In the genomic region with DNA sequence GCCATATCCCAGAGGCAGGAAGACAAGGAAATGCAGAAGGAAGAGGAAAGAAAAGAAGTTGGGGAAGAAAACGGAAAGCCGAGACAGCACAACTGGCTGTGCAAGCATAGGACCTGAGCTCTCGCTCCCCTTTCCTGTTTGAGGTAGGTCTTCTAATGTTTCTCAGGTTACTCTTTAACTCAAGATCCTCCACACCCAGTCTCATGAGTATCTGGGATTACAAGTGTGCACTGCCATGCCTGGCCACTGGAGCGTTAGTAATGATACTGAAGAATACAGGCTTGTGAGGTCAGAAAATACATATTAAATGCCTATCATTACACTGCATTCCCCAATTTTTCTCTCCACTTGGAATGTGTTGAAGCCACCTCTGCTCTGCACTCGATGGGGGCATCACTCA, we compare ENCODE assay signal across 28 mouse cellular contexts. TPM values are rescaled to one million over a fixed set of nuclear protein-coding genes. Genes with fewer than 3 reads are reported as not detected.
"Had no signal": no experiment of that assay in that cellular context is flagged by ENCODE, and none has a peak within 500 bp of the region (broad histone marks: within the 10 kb centered on the region; RNA-seq: fewer than 3 reads in every experiment).

No protein-coding gene starts in this region.

- DNase-seq: kidney, adult 18-20 months; kidney, adult 9 months; kidney, postnatal 14 days; left cerebral cortex, postnatal 4 days; liver, postnatal 0 days; lung, embryonic 14.5 days; lung, postnatal 10 days; lung, postnatal 4 days; midbrain, embryonic 14.5 days; right cerebral cortex, adult 18-20 months; thymus, postnatal 25 days had no signal

- H3K27ac ChIP-seq: limb, embryonic 12.5 days; limb, embryonic 15.5 days; liver, embryonic 14.5 days; neural tube, embryonic 12.5 days; neural tube, embryonic 15.5 days had no signal

- H3K4me3 ChIP-seq: limb, embryonic 12.5 days; limb, embryonic 15.5 days; neural tube, embryonic 12.5 days; neural tube, embryonic 15.5 days had no signal

- H3K9me3 ChIP-seq: limb, embryonic 12.5 days; limb, embryonic 15.5 days; neural tube, embryonic 12.5 days; neural tube, embryonic 15.5 days had no signal

- H3K27me3 ChIP-seq: limb, embryonic 12.5 days; limb, embryonic 15.5 days; neural tube, embryonic 12.5 days; neural tube, embryonic 15.5 days had no signal

- H3K36me3 ChIP-seq: limb, embryonic 12.5 days; limb, embryonic 15.5 days; neural tube, embryonic 12.5 days; neural tube, embryonic 15.5 days had no signal

- H3K9ac ChIP-seq: limb, embryonic 12.5 days; limb, embryonic 15.5 days; liver, embryonic 14.5 days; liver, postnatal 0 days; lung, embryonic 14.5 days; neural tube, embryonic 12.5 days; neural tube, embryonic 15.5 days had no signal

- H3K4me1 ChIP-seq: limb, embryonic 12.5 days; neural tube, embryonic 12.5 days had no signal

- H3K4me2 ChIP-seq: limb, embryonic 12.5 days; limb, embryonic 15.5 days; liver, embryonic 11.5 days; lung, embryonic 14.5 days; midbrain, embryonic 11.5 days; neural tube, embryonic 12.5 days; neural tube, embryonic 15.5 days had no signal

- ATAC-seq: inflammation-experienced regulatory T-cells, adult 6 months; liver, postnatal 0 days had no signal

RNA-seq across cellular contexts. Expression of gene Mill2, which starts 35.6 kb away (rescaled TPM):
- total RNA-seq: megakaryocyte-erythroid progenitor cell, adult 5-6 weeks had no signal
- polyA plus RNA-seq: limb, embryonic 12.5 days had no signal

RNA-seq across cellular contexts. Expression of gene Nova2, which starts 50.3 kb away (rescaled TPM):
- total RNA-seq: megakaryocyte progenitor cell, adult 5-6 weeks; megakaryocyte-erythroid progenitor cell, adult 5-6 weeks had no signal

RNA-seq across cellular contexts. Expression of gene Psg17, which starts 54.0 kb away (rescaled TPM):
- total RNA-seq: layer of hippocampus, postnatal 10 days; left cerebral cortex, adult 8-10 months; left cerebral cortex, postnatal 14 days; left cerebral cortex, postnatal 4 days; megakaryocyte progenitor cell, adult 5-6 weeks; midbrain, postnatal 0 days had no signal
- polyA plus RNA-seq: inflammation-experienced regulatory T-cells, adult 6 months; kidney, embryonic 16.5 days; limb, embryonic 15.5 days; liver, embryonic 14.5 days; liver, postnatal 0 days; midbrain, embryonic 11.5 days; midbrain, embryonic 14.5 days; midbrain, postnatal 0 days; neural tube, embryonic 12.5 days; neural tube, embryonic 15.5 days; small intestine, adult 2 months; spleen, adult 2 months had no signal
